ENCODE assay signal across 8 mouse cellular contexts in the genomic region with DNA sequence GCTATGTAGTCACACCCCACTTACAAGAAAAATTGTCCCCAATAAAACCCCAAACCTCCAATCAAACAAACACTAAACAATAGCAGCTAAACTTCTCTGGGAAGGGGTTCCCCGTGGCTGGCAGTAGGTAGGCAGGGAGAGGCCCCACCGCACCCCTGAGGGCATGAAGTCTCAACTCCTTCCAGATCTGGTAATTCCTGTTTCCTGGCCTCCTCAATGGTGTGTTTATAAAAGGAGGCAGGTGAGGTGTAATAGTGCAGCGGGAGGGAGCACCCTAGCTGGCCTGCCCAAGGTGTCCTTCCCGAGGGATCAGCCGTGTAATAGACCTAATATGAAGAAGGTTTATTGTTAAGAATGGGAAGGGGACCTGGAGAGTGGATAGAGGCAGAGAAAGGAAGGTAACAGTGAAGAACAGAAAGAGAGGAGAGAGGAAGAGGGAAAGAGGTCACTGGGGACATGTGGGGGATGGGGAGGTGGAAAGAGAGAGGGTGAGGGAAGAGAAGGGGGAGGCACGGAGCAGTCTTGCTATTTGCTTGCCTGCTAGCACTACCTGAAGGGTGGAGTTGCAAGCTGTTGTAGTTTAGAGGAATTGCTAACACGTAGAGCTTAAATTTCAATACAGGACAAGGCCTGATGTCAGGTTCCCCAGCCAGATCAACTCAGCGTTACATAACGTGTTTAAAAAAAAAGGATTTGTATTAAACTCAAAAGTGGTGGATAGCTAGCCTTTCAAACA. TPM values are rescaled to one million over a fixed set of nuclear protein-coding genes. Genes with fewer than 3 reads are reported as not detected.
DNase-seq lines count a peak whose midpoint lies in the region; ATAC-seq and TF ChIP-seq lines count a peak whose summit lies in the region.

No protein-coding gene starts in this region.

- no peak overlapping the region for H3K9ac ChIP-seq in forebrain, embryonic 16.5 days (replicated peaks; ENCODE audit: low read depth, low read length)
- no peak overlapping the region for H3K9ac ChIP-seq in forebrain, embryonic 15.5 days (replicated peaks)
- no peak overlapping the region for H3K9ac ChIP-seq in lung, embryonic 14.5 days
- no peak overlapping the region for H3K9ac ChIP-seq in hindbrain, postnatal 0 days (replicated peaks; ENCODE audit: low read length)
- H3K9ac ChIP-seq in midbrain, postnatal 0 days (replicated peaks; ENCODE audit: low read length, poor library complexity, severe bottlenecking), result no peak overlapping the region

- no peaks in the 10 kb centered on the region for H3K27me3 ChIP-seq in forebrain, embryonic 16.5 days (replicated peaks; ENCODE audit: control insufficient read depth, insufficient read depth, low read length)
- no peaks in the 10 kb centered on the region for H3K27me3 ChIP-seq in forebrain, embryonic 15.5 days
- H3K27me3 ChIP-seq in lung, embryonic 14.5 days (ENCODE audit: insufficient read depth, low read length), result no peaks in the 10 kb centered on the region
- no peaks in the 10 kb centered on the region for H3K27me3 ChIP-seq in hindbrain, postnatal 0 days (ENCODE audit: insufficient read depth, low read length)
- H3K27me3 ChIP-seq in midbrain, postnatal 0 days (ENCODE audit: insufficient read depth, low read length), result no peaks in the 10 kb centered on the region

- ATAC-seq in forebrain, embryonic 16.5 days, result no peak
- ATAC-seq in forebrain, embryonic 15.5 days (replicated peaks), result no peak
- peak; percentile 42; the same call in 1 of the 2 replicates for ATAC-seq in lung, embryonic 14.5 days (ENCODE audit: insufficient read depth)
- no peak for ATAC-seq in hindbrain, postnatal 0 days
- no peak for ATAC-seq in midbrain, postnatal 0 days (ENCODE audit: low FRiP score)

- DNase-seq in lung, embryonic 14.5 days, result peak; percentile 50
- no peak for DNase-seq in lung, postnatal 14 days
- DNase-seq in hindbrain, postnatal 0 days (ENCODE audit: low spot score), result no peak
- no peak for DNase-seq in midbrain, postnatal 0 days (ENCODE audit: low spot score)
- no peak for DNase-seq in frontal cortex, postnatal 36 days (ENCODE audit: low spot score in 2 of 2)
- no peak for DNase-seq in urinary bladder, postnatal 25 days (ENCODE audit: low spot score)

- no peak overlapping the region for H3K27ac ChIP-seq in forebrain, embryonic 16.5 days (ENCODE audit: low read length)
- H3K27ac ChIP-seq in forebrain, embryonic 15.5 days (replicated peaks), result no peak overlapping the region
- peak overlapping the region; percentile 44; the same call in 1 of the 2 replicates for H3K27ac ChIP-seq in lung, embryonic 14.5 days (ENCODE audit: low read depth)
- no peak overlapping the region for H3K27ac ChIP-seq in hindbrain, postnatal 0 days
- no peak overlapping the region for H3K27ac ChIP-seq in midbrain, postnatal 0 days (ENCODE audit: low read depth, low read length)

- H3K4me3 ChIP-seq in forebrain, embryonic 16.5 days (replicated peaks; ENCODE audit: low read length), result no peak overlapping the region
- no peak overlapping the region for H3K4me3 ChIP-seq in forebrain, embryonic 15.5 days
- no peak overlapping the region for H3K4me3 ChIP-seq in lung, embryonic 14.5 days (ENCODE audit: low read depth, low read length)
- H3K4me3 ChIP-seq in hindbrain, postnatal 0 days (ENCODE audit: low read length), result no peak overlapping the region
- no peak overlapping the region for H3K4me3 ChIP-seq in midbrain, postnatal 0 days (ENCODE audit: low read depth, low read length)

- 83% methylated on average over 9 of the region's 9 CpGs for WGBS in forebrain, embryonic 16.5 days
- 85% methylated on average over 9 of the region's 9 CpGs for WGBS in forebrain, embryonic 15.5 days
- 57% methylated on average over 9 of the region's 9 CpGs for WGBS in lung, embryonic 14.5 days
- 83% methylated on average over 9 of the region's 9 CpGs for WGBS in hindbrain, postnatal 0 days
- 85% methylated on average over 9 of the region's 9 CpGs for WGBS in midbrain, postnatal 0 days

- H3K4me2 ChIP-seq in forebrain, embryonic 16.5 days (ENCODE audit: low read length), result peak overlapping the region; percentile 47
- no peak overlapping the region for H3K4me2 ChIP-seq in forebrain, embryonic 15.5 days (replicated peaks)
- peak overlapping the region; percentile 43; the same call in 1 of the 2 replicates for H3K4me2 ChIP-seq in lung, embryonic 14.5 days
- H3K4me2 ChIP-seq in hindbrain, postnatal 0 days (ENCODE audit: low read depth, low read length), result peak overlapping the region; percentile 52
- H3K4me2 ChIP-seq in midbrain, postnatal 0 days (ENCODE audit: low read depth, low read length, poor library complexity, severe bottlenecking), result peak overlapping the region; percentile 51; the same call in 1 of the 2 replicates

- H3K9me3 ChIP-seq in forebrain, embryonic 16.5 days (ENCODE audit: control insufficient read depth, low read length), result no peaks in the 10 kb centered on the region
- H3K9me3 ChIP-seq in forebrain, embryonic 15.5 days, result no peaks in the 10 kb centered on the region
- no peaks in the 10 kb centered on the region for H3K9me3 ChIP-seq in lung, embryonic 14.5 days (ENCODE audit: low read depth, low read length)
- no peaks in the 10 kb centered on the region for H3K9me3 ChIP-seq in hindbrain, postnatal 0 days (ENCODE audit: low read length)
- no peaks in the 10 kb centered on the region for H3K9me3 ChIP-seq in midbrain, postnatal 0 days (ENCODE audit: low read length)

- peaks cover 10% of the 10 kb centered on the region for H3K4me1 ChIP-seq in forebrain, embryonic 16.5 days (replicated peaks; ENCODE audit: control insufficient read depth, insufficient read depth, low read length)
- H3K4me1 ChIP-seq in forebrain, embryonic 15.5 days, result peaks cover 10% of the 10 kb centered on the region
- no peaks in the 10 kb centered on the region for H3K4me1 ChIP-seq in lung, embryonic 14.5 days (ENCODE audit: insufficient read depth)
- no peaks in the 10 kb centered on the region for H3K4me1 ChIP-seq in hindbrain, postnatal 0 days (ENCODE audit: insufficient read depth, low read length)
- no peaks in the 10 kb centered on the region for H3K4me1 ChIP-seq in midbrain, postnatal 0 days (ENCODE audit: insufficient read depth, low read length)

- no peaks in the 10 kb centered on the region for H3K36me3 ChIP-seq in forebrain, embryonic 16.5 days (ENCODE audit: control insufficient read depth, insufficient read depth)
- H3K36me3 ChIP-seq in forebrain, embryonic 15.5 days, result no peaks in the 10 kb centered on the region
- no peaks in the 10 kb centered on the region for H3K36me3 ChIP-seq in lung, embryonic 14.5 days (ENCODE audit: insufficient read depth)
- no peaks in the 10 kb centered on the region for H3K36me3 ChIP-seq in hindbrain, postnatal 0 days (ENCODE audit: insufficient read depth, low read length)
- no peaks in the 10 kb centered on the region for H3K36me3 ChIP-seq in midbrain, postnatal 0 days (ENCODE audit: insufficient read depth, low read length)

- no peak for TF ChIP-seq CTCF in lung, embryonic 14.5 days (IDR thresholded peaks at IDR 0.05; ENCODE audit: low read depth)
- TF ChIP-seq CTCF in hindbrain, postnatal 0 days (IDR thresholded peaks at IDR 0.05; ENCODE audit: low read depth), result no peak
- TF ChIP-seq CTCF in midbrain, postnatal 0 days (IDR thresholded peaks at IDR 0.05), result no peak

RNA-seq across cellular contexts. Expression of gene Mki67, which starts 18.9 kb away (rescaled TPM):
- 14.8 and 19.6 TPM in 2 replicates for polyA plus RNA-seq in forebrain, embryonic 16.5 days (2015; fragmentation: Nextera tagmentation; extraction: Ambion mirVana)
- polyA plus RNA-seq in forebrain, embryonic 15.5 days (2015; fragmentation: Nextera tagmentation; extraction: Ambion mirVana), result 18.8 and 22.3 TPM in 2 replicates
- polyA plus RNA-seq in lung, embryonic 14.5 days (2014; fragmentation: Nextera tagmentation; extraction: Ambion mirVana), result 80.7 and 81.1 TPM in 2 replicates
- total RNA-seq in hindbrain, postnatal 0 days (2014; rRNA removed), result 17.5 and 29.4 TPM in 2 replicates
- polyA plus RNA-seq in hindbrain, postnatal 0 days (2015; fragmentation: Nextera tagmentation; extraction: Ambion mirVana), result 10.6 and 10.8 TPM in 2 replicates
- 6.3 and 8.9 TPM in 2 replicates for total RNA-seq in midbrain, postnatal 0 days (2014; rRNA removed)
- polyA plus RNA-seq in midbrain, postnatal 0 days (2015; fragmentation: Nextera tagmentation; extraction: Ambion mirVana), result 1.4 and 2.1 TPM in 2 replicates
